Mouse (Mus musculus): ENCODE data around the gene Rab22a. TPM values are rescaled to one million over a fixed set of nuclear protein-coding genes. Genes with fewer than 3 reads are reported as not detected.

Rab22a gene
- polyA plus RNA-seq, 1 experiment from 2014 or later = 42.0 TPM

DNA sequence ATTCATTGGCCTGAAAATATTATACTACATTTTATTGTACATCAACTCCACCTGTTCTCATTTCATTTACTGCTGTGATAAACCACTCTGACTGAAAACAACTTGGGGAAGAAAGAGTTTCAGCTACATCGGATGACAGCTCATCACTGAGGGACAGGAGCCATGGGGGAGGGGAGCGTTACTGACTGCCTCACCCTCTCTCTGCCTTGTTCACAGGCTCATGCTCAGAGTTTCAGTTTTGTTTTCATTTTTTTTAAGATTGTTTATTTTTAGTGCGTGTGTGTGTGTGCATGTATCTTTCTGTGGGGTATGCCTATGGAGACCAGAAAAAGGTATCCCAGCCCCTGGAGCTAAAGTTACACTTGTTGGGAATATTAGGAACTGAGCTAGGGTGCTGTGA lies 19.7 kb downstream of the Rab22a start:
- no peak overlapping the region for H3K4me3 ChIP-seq (ENCODE audit: low read depth, low read length)
- no peak overlapping the region for H3K9ac ChIP-seq (ENCODE audit: low read depth, low read length)
- TF ChIP-seq CTCF (IDR thresholded peaks at IDR 0.05; ENCODE audit: low read depth) = no peak
- H3K27me3 ChIP-seq (replicated peaks; ENCODE audit: control insufficient read depth, insufficient read depth, low read length) = no peaks in the 10 kb centered on the region
- no peak overlapping the region for H3K27ac ChIP-seq (ENCODE audit: low read depth, low read length)
- H3K36me3 ChIP-seq (ENCODE audit: control insufficient read depth, insufficient read depth) = 0 out of 2 replicates have a peak, but pooled peaks cover 7% of the 10 kb centered on the region
- ATAC-seq = no peak
- H3K9me3 ChIP-seq (ENCODE audit: control insufficient read depth) = no peaks in the 10 kb centered on the region
- H3K4me2 ChIP-seq (replicated peaks; ENCODE audit: low read depth) = no peak overlapping the region
- no peaks in the 10 kb centered on the region for H3K4me1 ChIP-seq (replicated peaks; ENCODE audit: control insufficient read depth, insufficient read depth, low read length)
- 42% methylated on average over 3 of the region's 3 CpGs for WGBS

GRCm38 (mm10) chr2:173680153-173680552 lies 20.6 kb downstream of the Rab22a start:
- WGBS = 77% methylated on average over 1 of the region's 1 CpGs
- H3K9ac ChIP-seq (ENCODE audit: low read depth, low read length) = no peak overlapping the region
- H3K4me1 ChIP-seq (replicated peaks; ENCODE audit: control insufficient read depth, insufficient read depth, low read length) = no peaks in the 10 kb centered on the region
- no peaks in the 10 kb centered on the region for H3K27me3 ChIP-seq (replicated peaks; ENCODE audit: control insufficient read depth, insufficient read depth, low read length)
- no peak for TF ChIP-seq CTCF (IDR thresholded peaks at IDR 0.05; ENCODE audit: low read depth)
- H3K36me3 ChIP-seq (ENCODE audit: control insufficient read depth, insufficient read depth) = 0 out of 2 replicates have a peak, but pooled peaks cover 4% of the 10 kb centered on the region
- H3K4me2 ChIP-seq (replicated peaks; ENCODE audit: low read depth) = no peak overlapping the region
- H3K27ac ChIP-seq (ENCODE audit: low read depth, low read length) = no peak overlapping the region
- no peaks in the 10 kb centered on the region for H3K9me3 ChIP-seq (ENCODE audit: control insufficient read depth)
- no peak overlapping the region for H3K4me3 ChIP-seq (ENCODE audit: low read depth, low read length)
- no peak for ATAC-seq

DNA sequence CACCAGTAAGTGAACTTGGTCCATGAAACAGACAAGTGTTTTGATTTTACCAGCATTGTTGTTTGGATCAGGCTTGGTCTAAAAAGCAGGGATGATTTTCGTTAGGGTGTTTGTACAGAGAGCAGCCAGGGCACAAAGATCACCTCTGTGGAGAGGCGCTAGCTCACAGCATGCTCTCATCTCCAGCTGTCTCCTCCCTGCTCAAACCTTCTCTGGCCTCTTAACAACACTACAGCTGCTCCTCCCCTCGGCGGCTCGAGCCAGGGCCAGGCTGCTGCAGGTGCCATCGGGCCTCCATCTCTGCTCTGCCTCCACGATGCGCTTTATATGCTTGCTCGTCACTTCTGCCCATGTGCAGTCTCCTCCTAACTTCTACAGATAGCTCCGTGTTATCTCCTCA lies 23.2 kb downstream of the Rab22a start:
- Histone ChIP-seq H3K4me1 (replicated peaks; ENCODE audit: control insufficient read depth, insufficient read depth, low read length) (no peaks in the 10 kb centered on the region; the same call in 1 of the 2 replicates), H3K36me3 (ENCODE audit: control insufficient read depth, insufficient read depth) (0 out of 2 replicates have a peak, but pooled peaks cover 4% of the 10 kb centered on the region), H3K27me3 (replicated peaks; ENCODE audit: control insufficient read depth, insufficient read depth, low read length) (no peaks in the 10 kb centered on the region), H3K4me2 (replicated peaks; ENCODE audit: low read depth) (no peak overlapping the region), H3K27ac (ENCODE audit: low read depth, low read length) (no peak overlapping the region; the same call in 1 of the 2 replicates), H3K4me3 (ENCODE audit: low read depth, low read length) (no peak overlapping the region), H3K9ac (ENCODE audit: low read depth, low read length) (no peak overlapping the region), H3K9me3 (ENCODE audit: control insufficient read depth) (no peaks in the 10 kb centered on the region)
- 37% methylated on average over 10 of the region's 10 CpGs for WGBS
- peak; percentile 59; the same call in 1 of the 2 replicates for ATAC-seq
- no peak for TF ChIP-seq CTCF (IDR thresholded peaks at IDR 0.05; ENCODE audit: low read depth)

DNA sequence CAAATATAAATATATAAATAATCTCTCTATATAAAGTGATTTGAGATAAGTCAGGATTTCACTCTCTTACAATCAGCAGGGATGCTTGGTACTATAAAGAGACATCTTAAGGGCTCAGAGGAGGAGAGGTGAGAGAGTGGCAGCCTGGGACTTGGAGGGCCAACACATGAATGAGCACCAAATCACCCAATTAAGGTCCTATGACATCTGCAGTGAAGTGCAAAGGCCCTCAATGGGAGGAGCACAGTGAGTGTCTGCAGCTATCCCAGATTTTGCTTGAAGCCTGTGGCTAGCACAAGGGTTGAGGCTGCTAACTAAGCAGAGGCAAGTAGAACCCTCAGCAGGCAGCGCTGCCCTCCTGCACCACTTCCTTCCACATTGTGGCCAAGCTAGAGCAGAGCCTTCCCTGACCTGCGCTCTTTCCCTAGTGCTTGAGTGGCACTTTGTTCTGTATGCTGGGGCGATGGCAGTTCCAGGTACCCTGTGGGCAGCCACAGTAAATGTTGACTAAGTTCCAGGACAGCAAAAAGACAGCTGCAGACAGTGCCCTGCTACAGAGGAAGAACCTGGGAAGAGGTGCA lies 26.3 kb downstream of the Rab22a start:
- no peak for ATAC-seq
- TF ChIP-seq CTCF (IDR thresholded peaks at IDR 0.05; ENCODE audit: low read depth) = no peak
- no peak overlapping the region for H3K27ac ChIP-seq (ENCODE audit: low read depth, low read length)
- H3K4me1 ChIP-seq (replicated peaks; ENCODE audit: control insufficient read depth, insufficient read depth, low read length) = no peaks in the 10 kb centered on the region; the same call in 1 of the 2 replicates
- no peaks in the 10 kb centered on the region for H3K27me3 ChIP-seq (replicated peaks; ENCODE audit: control insufficient read depth, insufficient read depth, low read length)
- WGBS = 92% methylated on average over 3 of the region's 3 CpGs
- H3K4me2 ChIP-seq (replicated peaks; ENCODE audit: low read depth) = no peak overlapping the region
- H3K4me3 ChIP-seq (ENCODE audit: low read depth, low read length) = no peak overlapping the region
- H3K9ac ChIP-seq (ENCODE audit: low read depth, low read length) = no peak overlapping the region; the same call in 1 of the 2 replicates
- peaks cover 28% of the 10 kb centered on the region for H3K36me3 ChIP-seq (ENCODE audit: control insufficient read depth, insufficient read depth)
- H3K9me3 ChIP-seq (ENCODE audit: control insufficient read depth) = no peaks in the 10 kb centered on the region

GRCm38 (mm10) chr2:173687363-173687762 lies 27.8 kb downstream of the Rab22a start:
- Histone ChIP-seq H3K9ac (ENCODE audit: low read depth, low read length) (no peak overlapping the region), H3K27me3 (replicated peaks; ENCODE audit: control insufficient read depth, insufficient read depth, low read length) (no peaks in the 10 kb centered on the region), H3K36me3 (ENCODE audit: control insufficient read depth, insufficient read depth) (peaks cover 29% of the 10 kb centered on the region), H3K4me1 (replicated peaks; ENCODE audit: control insufficient read depth, insufficient read depth, low read length) (no peaks in the 10 kb centered on the region; the same call in 1 of the 2 replicates), H3K4me3 (ENCODE audit: low read depth, low read length) (no peak overlapping the region), H3K4me2 (replicated peaks; ENCODE audit: low read depth) (no peak overlapping the region), H3K9me3 (ENCODE audit: control insufficient read depth) (no peaks in the 10 kb centered on the region), H3K27ac (ENCODE audit: low read depth, low read length) (no peak overlapping the region)
- no peak for TF ChIP-seq CTCF (IDR thresholded peaks at IDR 0.05; ENCODE audit: low read depth)
- ATAC-seq = no peak
- 86% methylated on average over 5 of the region's 5 CpGs for WGBS

DNA sequence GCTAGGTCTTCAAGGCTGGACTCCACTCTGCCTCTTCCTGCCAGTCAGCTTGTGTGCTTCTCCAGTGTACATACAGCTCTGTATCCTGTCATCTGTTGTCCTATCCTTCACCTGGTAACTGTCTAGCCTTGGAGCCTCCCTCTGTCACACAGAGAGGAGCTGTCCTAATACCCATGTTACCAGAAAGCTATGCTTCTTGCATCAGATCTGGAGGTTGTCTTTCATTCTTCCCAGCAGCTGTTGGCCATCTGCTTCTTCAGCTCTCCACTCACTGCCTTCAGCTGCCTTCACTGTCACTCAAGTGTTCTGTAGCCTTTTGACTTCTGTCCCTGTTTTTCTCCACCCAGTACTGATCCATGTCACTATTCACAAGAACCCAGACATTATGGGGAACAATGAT lies 30.3 kb downstream of the Rab22a start:
- TF ChIP-seq CTCF (IDR thresholded peaks at IDR 0.05; ENCODE audit: low read depth) = no peak
- Histone ChIP-seq H3K9me3 (ENCODE audit: control insufficient read depth) (no peaks in the 10 kb centered on the region), H3K27ac (ENCODE audit: low read depth, low read length) (no peak overlapping the region), H3K36me3 (ENCODE audit: control insufficient read depth, insufficient read depth) (peaks cover 25% of the 10 kb centered on the region), H3K4me2 (replicated peaks; ENCODE audit: low read depth) (no peak overlapping the region), H3K4me1 (replicated peaks; ENCODE audit: control insufficient read depth, insufficient read depth, low read length) (no peaks in the 10 kb centered on the region; the same call in 1 of the 2 replicates), H3K9ac (ENCODE audit: low read depth, low read length) (no peak overlapping the region), H3K27me3 (replicated peaks; ENCODE audit: control insufficient read depth, insufficient read depth, low read length) (no peaks in the 10 kb centered on the region), H3K4me3 (ENCODE audit: low read depth, low read length) (no peak overlapping the region)
- ATAC-seq = no peak

Measured in intestine, postnatal 0 days (tissue).